Mouse (Mus musculus): ENCODE data around the gene Plekha7.
A peak's percentile ranks its signal among the peaks of the same experiment; 100 is the strongest.

Plekha7 gene

DNA sequence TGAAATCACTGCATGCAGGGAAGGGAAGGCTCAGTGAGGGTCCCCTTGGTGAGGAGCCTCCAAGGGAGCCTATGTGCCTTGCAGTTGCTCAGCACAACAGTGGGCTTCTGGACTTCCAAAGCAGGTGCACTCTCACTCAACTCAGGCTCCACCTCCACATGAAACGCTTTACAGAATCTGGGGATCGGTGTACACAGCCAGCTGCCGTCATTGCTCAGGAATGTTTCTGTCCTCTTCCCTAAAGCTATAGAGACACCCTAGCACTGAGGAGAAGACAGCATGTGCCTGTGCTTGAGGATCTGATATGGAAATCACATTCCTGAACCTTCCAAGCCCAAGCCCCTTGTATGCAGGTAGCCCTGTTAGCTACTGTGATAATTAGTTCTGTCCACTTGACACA, 120.7 kb downstream of the Plekha7 start:
- DNase-seq (ENCODE audit: low spot score) = no peak

DNA sequence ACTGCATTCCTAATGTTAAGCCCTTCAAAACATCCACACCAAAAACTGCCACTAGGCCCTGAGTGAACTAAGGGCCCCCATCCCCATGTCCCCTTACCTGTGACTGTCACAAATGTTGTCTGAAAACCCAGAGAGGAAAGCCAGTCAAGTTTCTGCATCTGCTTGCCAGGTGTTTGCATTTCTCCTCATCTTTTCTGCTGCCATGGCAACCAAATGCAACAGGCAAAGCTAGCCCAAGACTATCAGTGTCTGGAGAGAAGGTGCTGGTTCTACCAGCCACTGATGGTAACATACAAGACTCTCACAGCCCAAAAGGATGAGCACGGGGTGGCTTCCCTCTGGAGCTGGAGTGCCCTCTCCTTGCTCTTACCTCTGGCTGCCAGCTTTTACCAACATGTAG, 121.3 kb downstream of the Plekha7 start:
- DNase-seq (ENCODE audit: low spot score) = no peak

- no peak for DNase-seq (ENCODE audit: low spot score)
These were observed 122.0 kb downstream of the Plekha7 start for GRCm38 (mm10) chr7:116186156-116186555.

DNA sequence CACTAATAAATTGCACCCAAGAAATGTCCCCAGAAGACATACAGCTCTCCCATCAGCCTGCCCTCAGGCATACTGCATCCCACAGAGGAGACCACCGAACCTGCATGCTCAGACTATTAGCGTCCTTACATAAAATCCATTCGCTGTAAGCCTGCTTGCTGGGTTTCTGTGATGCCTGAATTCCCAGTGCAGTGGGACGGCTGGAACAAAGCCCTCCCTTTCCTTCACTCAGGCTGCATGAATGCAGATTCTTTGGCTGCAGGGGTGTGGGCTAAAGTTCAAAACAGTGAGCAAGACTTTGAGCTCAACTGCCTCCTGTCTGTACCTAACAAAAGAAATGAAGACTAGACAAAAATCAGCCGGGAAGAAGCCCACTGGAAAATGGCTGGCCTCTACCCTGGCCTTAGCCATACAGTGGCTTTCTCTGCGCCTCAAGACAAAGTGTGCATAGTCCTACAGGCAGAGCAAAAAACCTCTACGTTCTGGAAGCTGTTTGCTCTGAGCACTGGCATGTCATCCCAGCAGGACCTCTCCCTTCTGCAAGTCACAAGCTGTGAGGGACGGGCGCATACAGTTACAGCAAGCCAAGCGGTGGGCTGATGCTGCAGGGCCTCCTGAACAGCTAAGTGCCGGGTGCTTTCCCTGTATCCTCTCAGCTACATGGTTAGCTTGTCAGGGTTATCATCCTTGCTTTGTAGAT, 123.7 kb downstream of the Plekha7 start:
- no peak for DNase-seq (ENCODE audit: low spot score)

GRCm38 (mm10) chr7:116182451-116182850, 125.7 kb downstream of the Plekha7 start:
- DNase-seq (ENCODE audit: low spot score) = no peak

DNA sequence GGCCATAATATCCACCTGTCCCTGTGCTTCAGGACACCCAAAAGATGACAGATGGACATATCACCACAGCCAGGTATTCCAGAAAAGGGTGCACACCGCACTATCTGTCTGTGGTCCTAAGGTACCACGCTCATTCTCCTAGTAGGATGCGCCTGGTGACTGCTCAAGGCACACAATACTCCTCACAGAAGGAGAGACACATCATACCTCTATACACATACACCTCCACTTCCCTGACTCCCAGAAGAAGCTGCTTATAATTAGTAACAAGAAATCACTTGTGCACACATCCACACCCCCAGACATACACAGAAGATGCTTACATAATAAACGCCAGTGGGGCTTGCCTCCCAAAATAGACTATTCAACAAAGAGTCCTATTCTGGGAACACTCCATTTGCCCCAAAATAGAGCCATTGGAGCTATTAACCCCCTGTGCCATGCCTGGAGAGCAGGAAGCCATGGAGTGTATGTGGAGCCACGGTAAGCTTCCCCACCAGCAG, 126.7 kb downstream of the Plekha7 start:
- DNase-seq (ENCODE audit: low spot score) = no peak

DNA sequence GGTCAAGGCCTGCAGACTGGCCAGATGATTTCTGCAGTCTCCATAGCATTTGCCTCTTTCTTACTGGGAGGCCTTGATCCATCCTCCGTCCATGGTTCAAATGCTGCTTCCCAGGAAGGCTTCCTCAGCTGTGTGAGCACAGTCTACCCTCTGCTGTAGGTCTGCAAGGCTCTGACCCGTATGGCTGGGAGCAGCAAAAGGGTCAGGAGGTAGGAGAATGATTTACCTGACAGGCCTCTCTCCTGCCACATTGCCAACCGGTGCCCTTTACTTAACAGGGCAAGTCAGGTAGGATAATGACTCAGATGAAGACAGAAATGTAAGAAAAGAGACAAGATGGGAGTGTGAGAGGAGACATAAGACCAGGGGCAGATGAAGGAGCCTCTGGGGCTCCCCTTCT, 129.3 kb downstream of the Plekha7 start:
- no peak for DNase-seq (ENCODE audit: low spot score)

GRCm38 (mm10) chr7:116172774-116173173, 135.4 kb downstream of the Plekha7 start:
- no peak for DNase-seq (ENCODE audit: low spot score)

- no peak for DNase-seq (ENCODE audit: low spot score)
These were observed 138.8 kb downstream of the Plekha7 start for GRCm38 (mm10) chr7:116169426-116169825.

- no peak for DNase-seq (ENCODE audit: low spot score)
These were observed 140.0 kb downstream of the Plekha7 start for GRCm38 (mm10) chr7:116168224-116168623.

DNA sequence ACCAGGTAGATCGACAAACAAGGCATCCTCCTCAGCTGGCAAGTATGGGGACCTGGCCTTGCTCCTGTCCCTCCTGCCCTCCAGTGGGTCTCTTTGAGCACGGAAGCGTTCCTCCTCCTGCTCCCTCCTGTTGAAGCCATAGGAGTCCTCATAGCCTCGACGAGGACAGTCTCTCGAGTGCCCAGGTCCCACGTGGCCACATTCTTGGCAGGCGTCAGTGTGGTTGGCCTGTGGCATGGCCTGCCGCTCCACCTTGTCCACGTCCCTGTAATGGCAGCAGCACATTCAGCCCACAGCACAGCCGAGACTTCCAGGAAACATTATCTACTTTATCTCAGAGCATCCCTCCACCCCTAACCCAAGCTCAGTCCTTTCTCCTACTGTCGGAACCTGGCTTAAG, 143.9 kb downstream of the Plekha7 start:
- no peak for DNase-seq (ENCODE audit: low spot score)

DNA sequence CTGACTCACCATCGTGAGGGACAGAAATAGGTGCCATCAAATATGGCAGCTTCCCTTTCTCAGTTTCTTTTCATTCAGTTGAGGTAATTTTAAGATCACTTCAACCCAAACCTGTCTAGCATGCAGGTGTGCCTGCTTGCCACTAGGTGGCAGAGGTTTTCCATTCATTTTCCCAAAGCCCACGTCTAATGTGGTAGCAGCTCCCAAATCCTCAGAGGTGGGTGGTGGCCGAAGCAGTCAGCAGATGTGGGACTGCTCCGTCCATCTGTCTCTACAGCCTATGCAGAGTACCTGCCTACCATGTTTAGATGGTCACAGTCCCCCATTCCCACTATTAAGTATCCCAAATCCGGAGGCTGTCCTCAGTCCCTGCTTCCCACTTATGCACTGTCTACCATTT, 146.6 kb downstream of the Plekha7 start:
- peak; percentile 30 for DNase-seq (ENCODE audit: low spot score)

- no peak for DNase-seq (ENCODE audit: low spot score)
These were observed 151.4 kb downstream of the Plekha7 start for GRCm38 (mm10) chr7:116156894-116157143.

DNA sequence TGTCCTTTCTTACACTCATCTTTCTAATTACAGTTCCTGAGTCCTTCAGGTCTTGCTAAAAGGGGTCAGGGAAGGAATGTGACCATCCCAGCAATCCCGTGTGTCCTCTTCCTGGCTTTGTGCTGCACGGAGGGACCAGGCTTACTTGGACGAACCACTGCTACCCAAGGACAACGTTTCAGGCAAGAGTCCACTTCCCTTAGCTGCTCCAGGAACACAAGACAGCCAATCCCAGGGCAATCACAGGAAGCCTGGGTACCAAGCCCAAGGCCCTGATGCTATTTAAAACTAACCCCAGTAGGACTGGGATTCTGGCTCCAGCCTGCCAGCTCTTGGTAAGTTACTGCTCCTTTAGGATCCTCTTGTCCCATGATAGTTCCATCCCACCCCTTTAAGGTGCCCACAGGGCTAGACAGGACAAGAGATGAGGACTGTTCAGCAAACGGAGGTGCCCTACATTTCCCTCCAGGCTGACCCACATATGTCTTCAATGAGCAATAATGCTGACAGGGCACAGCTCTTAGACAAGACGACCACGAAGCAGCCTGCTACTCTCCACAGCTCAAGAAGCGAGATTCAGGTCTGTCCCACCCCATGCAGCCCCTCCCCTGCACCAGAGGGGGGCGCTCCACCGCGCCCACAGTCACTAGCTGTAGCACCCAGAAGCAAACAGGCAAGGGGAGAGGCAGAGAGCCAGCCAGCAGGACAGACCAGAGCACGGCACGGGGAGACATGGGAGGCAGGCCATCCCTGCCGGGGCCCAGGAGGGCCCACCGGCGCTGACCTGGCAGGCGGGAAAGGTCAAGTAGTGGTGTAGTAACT, 151.9 kb downstream of the Plekha7 start:
- DNase-seq (ENCODE audit: low spot score) = no peak

DNA sequence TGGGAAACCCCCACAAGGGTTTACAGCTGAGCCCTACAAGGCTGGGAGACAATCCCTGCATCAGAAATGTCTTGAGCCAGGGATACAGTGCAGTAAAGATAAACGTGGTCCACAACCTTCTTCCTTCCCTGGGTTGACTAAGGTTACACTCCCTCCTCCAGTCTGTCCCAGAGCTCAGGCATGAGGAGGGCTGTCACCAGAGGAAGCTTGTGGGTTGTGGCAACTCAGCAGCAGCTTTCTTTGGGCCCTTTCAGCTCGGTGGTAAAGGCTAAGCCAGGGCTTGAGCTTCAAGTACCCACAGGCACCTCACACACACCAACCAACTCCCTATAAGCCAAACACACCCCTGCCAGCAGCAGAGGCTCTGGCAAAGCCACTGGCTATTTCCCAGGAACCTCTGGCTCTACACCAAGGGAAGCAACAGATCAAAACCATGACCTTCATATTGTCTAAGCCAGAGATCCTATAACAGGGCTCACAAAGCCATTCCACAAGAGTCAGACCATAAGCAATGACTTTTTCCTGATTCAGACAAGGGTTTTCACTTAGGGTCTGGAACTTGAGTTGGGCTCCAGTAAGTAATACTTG, 154.3 kb downstream of the Plekha7 start:
- DNase-seq (ENCODE audit: low spot score) = no peak

DNA sequence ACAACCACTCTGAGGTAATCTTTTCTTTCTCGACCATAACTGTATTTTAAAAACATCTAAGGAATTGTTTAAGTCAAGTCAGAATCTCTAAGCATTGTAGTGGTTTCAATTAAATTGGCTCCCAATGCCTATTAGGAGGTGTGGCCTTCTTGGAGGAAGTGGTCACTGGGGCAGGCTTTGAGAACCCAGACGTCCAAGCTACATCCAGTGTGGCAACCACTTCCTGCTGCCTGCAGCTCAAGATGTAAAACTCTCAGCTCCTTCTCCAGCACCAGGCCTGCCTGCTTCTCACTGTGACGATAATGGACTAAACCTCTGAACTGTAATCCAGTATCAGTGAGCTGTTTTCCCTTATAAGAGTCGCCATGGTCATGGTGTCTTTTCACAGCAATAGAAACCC, 158.6 kb downstream of the Plekha7 start:
- no peak for DNase-seq (ENCODE audit: low spot score)

DNA sequence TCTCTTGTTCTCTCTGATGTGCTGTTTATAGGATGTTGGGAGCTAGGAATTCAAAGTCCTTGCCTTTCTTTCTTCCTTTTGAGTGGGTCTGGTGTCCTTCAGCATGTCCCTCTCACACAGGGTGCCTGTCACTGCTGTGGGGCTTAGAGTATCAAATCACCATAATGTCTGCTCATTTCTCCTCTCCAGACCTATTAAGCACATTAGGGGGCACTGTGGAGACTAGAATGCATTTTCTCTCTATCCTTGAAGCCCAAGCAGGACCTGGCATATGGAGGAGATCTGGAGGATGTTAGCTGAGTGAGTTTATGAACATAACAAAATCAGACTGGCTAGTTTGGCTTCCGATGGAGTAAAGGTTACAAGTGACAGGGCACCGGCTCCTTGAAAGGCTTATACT, 161.1 kb downstream of the Plekha7 start:
- DNase-seq (ENCODE audit: low spot score) = no peak

DNA sequence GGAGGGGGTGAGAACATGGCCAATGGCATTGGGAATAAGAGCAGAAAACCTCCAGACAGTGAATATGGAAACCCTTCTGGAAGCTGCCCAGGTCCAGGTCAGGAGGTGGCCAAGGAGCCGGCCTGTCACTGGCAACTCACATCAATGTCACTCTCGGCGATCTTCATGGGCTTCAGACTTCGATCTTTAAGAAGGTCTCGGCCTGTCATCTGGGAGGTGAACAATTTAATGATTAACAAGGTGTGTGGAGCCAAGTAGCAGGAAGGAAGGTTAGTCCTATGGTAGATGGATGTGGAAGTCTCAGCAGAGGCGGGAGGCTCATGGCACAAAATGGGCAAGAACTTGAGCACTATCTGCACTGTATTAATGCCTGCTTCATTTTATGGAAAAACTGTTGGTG, 163.1 kb downstream of the Plekha7 start:
- DNase-seq (ENCODE audit: low spot score) = no peak

- no peak for DNase-seq (ENCODE audit: low spot score)
These were observed 170.5 kb downstream of the Plekha7 start for GRCm38 (mm10) chr7:116137671-116138070.

GRCm38 (mm10) chr7:116137149-116137548, 171.0 kb downstream of the Plekha7 start:
- DNase-seq (ENCODE audit: low spot score) = no peak

DNA sequence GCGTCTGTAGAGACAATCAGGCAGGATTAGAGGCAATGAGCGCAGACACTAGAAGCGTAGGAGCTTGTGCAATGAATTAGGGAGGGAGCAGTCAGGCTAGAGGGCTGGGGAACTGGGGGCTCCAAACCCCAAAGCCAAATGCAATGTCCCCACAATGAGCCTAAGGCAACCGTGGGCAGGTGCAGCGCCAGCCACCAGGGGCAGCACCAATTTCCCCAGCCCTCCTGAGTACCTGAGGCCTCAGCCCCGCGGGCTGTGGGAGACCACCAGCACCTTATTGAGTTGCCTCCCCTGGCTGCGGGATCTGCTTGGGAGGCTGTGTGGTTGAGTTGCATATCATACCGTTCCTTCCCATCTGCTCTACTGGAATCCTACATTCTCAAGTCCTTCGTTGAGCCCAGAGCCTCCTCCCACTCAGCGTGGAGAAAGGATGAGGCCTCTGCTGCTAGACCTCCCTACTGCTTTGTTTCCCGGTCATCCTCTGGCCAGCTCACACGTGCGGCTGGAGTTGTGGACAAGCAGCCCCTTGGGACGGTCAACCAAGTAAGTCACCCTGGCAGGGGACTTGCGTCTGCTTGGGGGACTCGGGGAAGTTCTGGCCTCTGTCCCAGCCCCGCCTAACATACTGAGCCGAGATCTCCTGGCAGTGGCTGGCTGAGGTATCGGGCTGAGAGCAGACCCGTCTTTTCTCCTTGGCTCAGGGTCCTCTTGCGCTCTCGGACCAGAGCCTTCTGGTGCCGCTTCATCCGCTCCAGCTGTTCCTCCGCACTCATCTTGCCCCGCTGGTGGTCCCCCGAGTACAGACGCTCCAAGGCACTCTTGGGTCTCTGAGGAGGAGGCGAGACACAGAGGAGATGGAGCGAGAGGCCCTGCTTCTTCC, 173.5 kb downstream of the Plekha7 start:
- no peak for DNase-seq (ENCODE audit: low spot score)

DNA sequence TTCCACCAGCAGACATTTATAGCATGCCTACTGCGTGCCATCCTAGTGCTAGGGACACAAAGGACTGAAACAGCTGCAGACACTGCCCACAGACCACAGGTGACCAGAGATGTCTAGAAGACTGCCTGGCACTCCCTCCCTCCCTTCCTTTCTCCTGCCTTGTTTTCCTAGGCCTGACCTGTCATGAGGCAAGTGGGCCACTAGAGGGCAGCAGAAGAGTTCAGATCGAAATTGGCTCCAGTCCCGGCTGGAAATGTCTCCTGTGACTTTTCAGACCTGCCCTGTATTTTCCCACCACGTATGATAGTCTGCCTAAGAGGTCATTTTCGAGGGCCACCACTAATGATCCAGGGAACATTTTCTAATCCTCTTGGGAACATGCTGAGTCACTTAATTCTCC, 176.1 kb downstream of the Plekha7 start:
- peak; percentile 83 for DNase-seq (ENCODE audit: low spot score)
